Mouse (Mus musculus): ENCODE measurements around the gene Kcnn1.

DNA sequence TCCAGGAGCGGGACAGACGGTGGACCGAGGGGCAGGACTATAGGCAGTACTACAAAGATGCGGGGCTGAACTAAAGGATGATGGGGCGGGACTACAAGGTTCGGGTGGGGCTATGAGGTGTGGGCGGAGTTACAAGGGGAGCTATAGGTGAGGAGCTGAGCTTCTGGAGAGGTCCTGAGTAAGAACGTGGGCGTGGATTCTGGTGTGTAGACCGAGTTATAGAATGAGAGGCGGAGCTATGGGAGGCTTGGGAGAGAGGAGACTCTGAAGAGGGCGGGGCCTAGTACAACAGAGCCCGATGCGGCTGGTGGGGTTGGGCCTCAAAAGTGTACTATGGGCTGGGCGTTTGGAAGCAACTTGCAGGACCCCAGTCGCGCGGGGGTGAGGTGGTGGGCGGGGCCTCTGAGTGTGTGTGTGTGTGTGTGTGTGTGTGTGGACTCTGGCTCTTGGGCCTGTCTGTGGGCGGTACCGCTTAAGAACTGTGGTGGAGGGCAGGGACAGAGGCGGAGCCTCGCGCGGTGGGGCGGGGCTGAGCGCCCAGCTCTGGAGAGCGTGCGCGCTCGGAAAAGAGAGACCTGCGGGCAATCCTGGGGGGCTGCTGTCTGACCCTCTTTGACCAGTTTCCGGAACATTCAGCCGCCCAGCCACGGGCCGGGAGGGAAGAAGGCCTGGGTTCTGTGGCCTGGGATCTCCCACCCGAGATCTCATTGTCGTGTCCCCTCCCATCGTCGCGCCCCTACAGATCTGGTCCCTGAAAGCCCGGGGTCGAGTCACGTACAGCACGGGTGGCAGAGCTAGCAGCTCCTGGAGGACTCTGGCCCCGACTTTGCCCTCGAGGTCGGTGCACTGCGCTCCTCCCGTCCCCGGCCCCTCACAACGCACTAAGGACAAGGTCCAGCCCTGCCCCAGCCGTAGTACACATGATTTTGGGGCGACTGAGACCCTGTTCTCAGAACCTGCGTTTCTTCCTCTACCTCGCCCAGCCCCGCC lies 65.7 kb downstream of the Kcnn1 start:
- TF ChIP-seq POLR2A (IDR thresholded peaks at IDR 0.05; ENCODE audit: borderline replicate concordance, insufficient read depth, low read length) (0 out of 2 replicates have a peak, but pooled peaks have one; percentile 1), CTCF (IDR thresholded peaks at IDR 0.05; ENCODE audit: borderline replicate concordance, insufficient read depth, low read depth, low read length) (no peak)

All from cerebellum, adult 2 months (tissue).